8 mouse cellular contexts compared by ENCODE assay signal in genomic region chr13:112998427-112999201, GRCm38 (mm10). TPM values are rescaled to one million over a fixed set of nuclear protein-coding genes. Genes with fewer than 3 reads are reported as not detected.
DNase-seq lines count a peak whose midpoint lies in the region; ATAC-seq lines count a peak whose summit lies in the region.

No protein-coding gene starts in this region.

- H3K4me1 ChIP-seq in embryonic facial prominence, embryonic 13.5 days, result peaks cover 25% of the 10 kb centered on the region
- peaks cover 13% of the 10 kb centered on the region for H3K4me1 ChIP-seq in hindbrain, embryonic 16.5 days (ENCODE audit: control insufficient read depth, insufficient read depth, low read depth, low read length)
- peaks cover 18% of the 10 kb centered on the region for H3K4me1 ChIP-seq in limb, embryonic 15.5 days
- peaks cover 9% of the 10 kb centered on the region; the same call in 1 of the 2 replicates for H3K4me1 ChIP-seq in neural tube, embryonic 11.5 days (ENCODE audit: control insufficient read depth, insufficient read depth, low read length)

- WGBS in embryonic facial prominence, embryonic 13.5 days, result under 1% methylated on average over 46 of the region's 46 CpGs
- under 1% methylated on average over 46 of the region's 46 CpGs for WGBS in hindbrain, embryonic 16.5 days
- WGBS in limb, embryonic 15.5 days, result under 1% methylated on average over 46 of the region's 46 CpGs
- under 1% methylated on average over 46 of the region's 46 CpGs for WGBS in neural tube, embryonic 11.5 days

- peak overlapping the region; percentile 49 for H3K4me3 ChIP-seq in embryonic facial prominence, embryonic 13.5 days
- H3K4me3 ChIP-seq in hindbrain, embryonic 16.5 days (ENCODE audit: low read length), result peak overlapping the region; percentile 56
- peak overlapping the region; percentile 42 for H3K4me3 ChIP-seq in limb, embryonic 15.5 days
- H3K4me3 ChIP-seq in neural tube, embryonic 11.5 days (ENCODE audit: low read depth, low read length), result peak overlapping the region; percentile 40

- no peak for ATAC-seq in embryonic facial prominence, embryonic 13.5 days (ENCODE audit: insufficient number of reproducible peaks, insufficient read depth, low FRiP score, low TSS enrichment, low read depth)
- ATAC-seq in hindbrain, embryonic 16.5 days, result peak; percentile 68
- no peak for ATAC-seq in limb, embryonic 15.5 days (ENCODE audit: insufficient number of reproducible peaks, low FRiP score, low TSS enrichment, low read depth)
- ATAC-seq in neural tube, embryonic 11.5 days (ENCODE audit: insufficient read depth, low FRiP score, low TSS enrichment), result peak; percentile 22

- H3K9me3 ChIP-seq in embryonic facial prominence, embryonic 13.5 days, result no peaks in the 10 kb centered on the region
- no peaks in the 10 kb centered on the region for H3K9me3 ChIP-seq in hindbrain, embryonic 16.5 days (ENCODE audit: control insufficient read depth, low read length)
- H3K9me3 ChIP-seq in limb, embryonic 15.5 days, result no peaks in the 10 kb centered on the region
- H3K9me3 ChIP-seq in neural tube, embryonic 11.5 days (ENCODE audit: control insufficient read depth, low read length), result no peaks in the 10 kb centered on the region

- H3K4me2 ChIP-seq in embryonic facial prominence, embryonic 13.5 days, result peak overlapping the region; percentile 97
- H3K4me2 ChIP-seq in hindbrain, embryonic 16.5 days (ENCODE audit: low read length), result peak overlapping the region; percentile 97
- peak overlapping the region; percentile 88 for H3K4me2 ChIP-seq in limb, embryonic 15.5 days
- peak overlapping the region; percentile 81 for H3K4me2 ChIP-seq in neural tube, embryonic 11.5 days (ENCODE audit: low read depth)

- peak; percentile 12 for DNase-seq in kidney, adult 18-20 months
- DNase-seq in kidney, adult 11 months, result no peak
- DNase-seq in Muller cell, postnatal 12 days (ENCODE audit: inconsistent ontology term), result peak; percentile 51
- peak; percentile 61 for DNase-seq in neural tube, embryonic 11.5 days (ENCODE audit: low spot score)
- no peak for DNase-seq in spleen, postnatal 14 days (ENCODE audit: low spot score in 2 of 2)

- H3K9ac ChIP-seq in embryonic facial prominence, embryonic 13.5 days, result peak overlapping the region; percentile 71
- H3K9ac ChIP-seq in hindbrain, embryonic 16.5 days (ENCODE audit: low read depth, low read length), result peak overlapping the region; percentile 69
- H3K9ac ChIP-seq in limb, embryonic 15.5 days, result peak overlapping the region; percentile 11; the same call in 1 of the 2 replicates
- H3K9ac ChIP-seq in neural tube, embryonic 11.5 days (ENCODE audit: low read length), result peak overlapping the region; percentile 45

- H3K27me3 ChIP-seq in embryonic facial prominence, embryonic 13.5 days, result peaks cover 79% of the 10 kb centered on the region
- peaks cover 56% of the 10 kb centered on the region for H3K27me3 ChIP-seq in hindbrain, embryonic 16.5 days (replicated peaks; ENCODE audit: control insufficient read depth, insufficient read depth, low read length)
- peaks cover 66% of the 10 kb centered on the region for H3K27me3 ChIP-seq in limb, embryonic 15.5 days
- H3K27me3 ChIP-seq in neural tube, embryonic 11.5 days (ENCODE audit: control insufficient read depth, insufficient read depth, low read length), result peaks cover 69% of the 10 kb centered on the region

- no peak overlapping the region for H3K27ac ChIP-seq in embryonic facial prominence, embryonic 13.5 days
- 0 out of 2 replicates have a peak overlapping the region, but pooled peaks have one; percentile 23 for H3K27ac ChIP-seq in hindbrain, embryonic 16.5 days (ENCODE audit: low read depth, low read length)
- no peak overlapping the region for H3K27ac ChIP-seq in limb, embryonic 15.5 days
- no peak overlapping the region for H3K27ac ChIP-seq in neural tube, embryonic 11.5 days (ENCODE audit: low read depth, low read length)

- no peaks in the 10 kb centered on the region for H3K36me3 ChIP-seq in embryonic facial prominence, embryonic 13.5 days
- H3K36me3 ChIP-seq in hindbrain, embryonic 16.5 days (ENCODE audit: control insufficient read depth, insufficient read depth, low read length), result no peaks in the 10 kb centered on the region
- no peaks in the 10 kb centered on the region for H3K36me3 ChIP-seq in limb, embryonic 15.5 days
- H3K36me3 ChIP-seq in neural tube, embryonic 11.5 days (ENCODE audit: control insufficient read depth, insufficient read depth, low read length), result no peaks in the 10 kb centered on the region

RNA-seq across cellular contexts. Expression of gene Mcidas, which starts 5.0 kb away (rescaled TPM):
- polyA plus RNA-seq in embryonic facial prominence, embryonic 13.5 days (2015; fragmentation: Nextera tagmentation; extraction: Ambion mirVana), result 0.21 and 0.34 TPM in 2 replicates
- polyA plus RNA-seq in hindbrain, embryonic 16.5 days (2015; fragmentation: Nextera tagmentation; extraction: Ambion mirVana), result 0.55 and 0.62 TPM in 2 replicates
- not detected in 2 replicates for polyA plus RNA-seq in limb, embryonic 15.5 days (2015; fragmentation: Nextera tagmentation; extraction: Ambion mirVana)
- polyA plus RNA-seq in neural tube, embryonic 11.5 days (2014; fragmentation: Nextera tagmentation; extraction: Ambion mirVana), result not detected in 2 replicates

RNA-seq across cellular contexts. Expression of gene Ccno, which starts 11.0 kb away (rescaled TPM):
- polyA plus RNA-seq in embryonic facial prominence, embryonic 13.5 days (2015; fragmentation: Nextera tagmentation; extraction: Ambion mirVana), result 0.63 and 1.1 TPM in 2 replicates
- 0.98 and 1.2 TPM in 2 replicates for polyA plus RNA-seq in hindbrain, embryonic 16.5 days (2015; fragmentation: Nextera tagmentation; extraction: Ambion mirVana)
- 0.32 and 0.37 TPM in 2 replicates for polyA plus RNA-seq in limb, embryonic 15.5 days (2015; fragmentation: Nextera tagmentation; extraction: Ambion mirVana)
- 0.12 and 0.50 TPM in 2 replicates for polyA plus RNA-seq in neural tube, embryonic 11.5 days (2014; fragmentation: Nextera tagmentation; extraction: Ambion mirVana)

RNA-seq across cellular contexts. Expression of gene Cdc20b, which starts 36.3 kb away (rescaled TPM):
- 0.14 TPM in 1 of 2 replicates, not detected in the other for polyA plus RNA-seq in embryonic facial prominence, embryonic 13.5 days (2015; fragmentation: Nextera tagmentation; extraction: Ambion mirVana)
- 0.56 and 0.86 TPM in 2 replicates for polyA plus RNA-seq in hindbrain, embryonic 16.5 days (2015; fragmentation: Nextera tagmentation; extraction: Ambion mirVana)
- not detected in 2 replicates for polyA plus RNA-seq in limb, embryonic 15.5 days (2015; fragmentation: Nextera tagmentation; extraction: Ambion mirVana)
- polyA plus RNA-seq in neural tube, embryonic 11.5 days (2014; fragmentation: Nextera tagmentation; extraction: Ambion mirVana), result 0.16 TPM in 1 of 2 replicates, not detected in the other

RNA-seq across cellular contexts. Expression of gene Gpx8, which starts 47.6 kb away (rescaled TPM):
- 181 and 205 TPM in 2 replicates for polyA plus RNA-seq in embryonic facial prominence, embryonic 13.5 days (2015; fragmentation: Nextera tagmentation; extraction: Ambion mirVana)
- 60.3 and 64.8 TPM in 2 replicates for polyA plus RNA-seq in hindbrain, embryonic 16.5 days (2015; fragmentation: Nextera tagmentation; extraction: Ambion mirVana)
- polyA plus RNA-seq in limb, embryonic 15.5 days (2015; fragmentation: Nextera tagmentation; extraction: Ambion mirVana), result 220 and 224 TPM in 2 replicates
- 95.2 and 101 TPM in 2 replicates for polyA plus RNA-seq in neural tube, embryonic 11.5 days (2014; fragmentation: Nextera tagmentation; extraction: Ambion mirVana)

Comparison
In these comparisons a context has a peak if more than half of its experiments do, and no peak if none do; other contexts are left out.
1. DNase-seq: peak in kidney, adult 18-20 months (single experiment), Muller cell, postnatal 12 days (single experiment) and neural tube, embryonic 11.5 days (single experiment); none in kidney, adult 11 months (single experiment) and spleen, postnatal 14 days (0 of 2).
2. ATAC-seq: peak in hindbrain, embryonic 16.5 days (single experiment) and neural tube, embryonic 11.5 days (single experiment); none in embryonic facial prominence, embryonic 13.5 days (single experiment) and limb, embryonic 15.5 days (single experiment).
3. H3K9ac ChIP-seq: peak in every context shown above with its lines; median percentile 71 in embryonic facial prominence, embryonic 13.5 days; 69 in hindbrain, embryonic 16.5 days; 45 in neural tube, embryonic 11.5 days; 11 in limb, embryonic 15.5 days.
4. Peak in every context shown above with its lines, with median percentiles within 50 percentile points of each other: H3K4me2 ChIP-seq and H3K4me3 ChIP-seq.